Mouse (Mus musculus) embryonic facial prominence, embryonic 10.5 days (tissue): ENCODE data around the gene Tspan10. TPM values are rescaled to one million over a fixed set of nuclear protein-coding genes. Genes with fewer than 3 reads are reported as not detected.

Experiments
- DNase-seq: peaks from one replicate; pipeline ENCODE4 v3.0.0-alpha.2; 2017; ENCODE audit warnings: low spot score
- H3K27ac ChIP-seq: fragments of 300-500 bp; sonication (generic); replicated peaks from 2 replicates; pipeline ENCODE4 v1.5.1; 2016; ENCODE audit warnings: mild to moderate bottlenecking
- H3K27me3 ChIP-seq: fragments of 300-500 bp; sonication (generic); replicated peaks from 2 replicates; pipeline ENCODE4 v1.6.1; 2016; ENCODE audit warnings: low read depth, mild to moderate bottlenecking; ENCODE audit not compliant: poor library complexity, severe bottlenecking
- H3K36me3 ChIP-seq: fragments of 300-500 bp; sonication (generic); replicated peaks from 2 replicates; pipeline ENCODE4 v1.6.1; 2016; ENCODE audit warnings: mild to moderate bottlenecking, moderate library complexity
- H3K4me1 ChIP-seq: fragments of 300-500 bp; sonication (generic); 2 replicates; pipeline ENCODE4 v1.6.1; 2016
- H3K4me3 ChIP-seq: fragments of 300-500 bp; sonication (generic); 2 replicates; pipeline ENCODE4 v1.5.1; 2016; ENCODE audit warnings: mild to moderate bottlenecking, moderate library complexity
- H3K9me3 ChIP-seq: fragments of 300-500 bp; sonication (generic); 2 replicates; pipeline ENCODE4 v1.6.1; 2016; ENCODE audit warnings: mild to moderate bottlenecking
- WGBS: fragments of 180-500 bp; shearing (Covaris S2); methylation state at CpG from one replicate; pipeline ENCODE4 v1.1.7; 2016; 5-methylcytosine and 5-hydroxymethylcytosine counted together
- polyA plus RNA-seq: library from polyadenylated mRNA; unstranded; fragments of >200 nt; fragmentation: Nextera tagmentation; extraction: Ambion mirVana; gene quantifications from 2 replicates; pipeline ENCODE4 v1.2.1, GENCODE M21; 2016

Gene Tspan10
- polyA plus RNA-seq, 1 experiment from 2014 or later: 1.5 TPM

DNA sequence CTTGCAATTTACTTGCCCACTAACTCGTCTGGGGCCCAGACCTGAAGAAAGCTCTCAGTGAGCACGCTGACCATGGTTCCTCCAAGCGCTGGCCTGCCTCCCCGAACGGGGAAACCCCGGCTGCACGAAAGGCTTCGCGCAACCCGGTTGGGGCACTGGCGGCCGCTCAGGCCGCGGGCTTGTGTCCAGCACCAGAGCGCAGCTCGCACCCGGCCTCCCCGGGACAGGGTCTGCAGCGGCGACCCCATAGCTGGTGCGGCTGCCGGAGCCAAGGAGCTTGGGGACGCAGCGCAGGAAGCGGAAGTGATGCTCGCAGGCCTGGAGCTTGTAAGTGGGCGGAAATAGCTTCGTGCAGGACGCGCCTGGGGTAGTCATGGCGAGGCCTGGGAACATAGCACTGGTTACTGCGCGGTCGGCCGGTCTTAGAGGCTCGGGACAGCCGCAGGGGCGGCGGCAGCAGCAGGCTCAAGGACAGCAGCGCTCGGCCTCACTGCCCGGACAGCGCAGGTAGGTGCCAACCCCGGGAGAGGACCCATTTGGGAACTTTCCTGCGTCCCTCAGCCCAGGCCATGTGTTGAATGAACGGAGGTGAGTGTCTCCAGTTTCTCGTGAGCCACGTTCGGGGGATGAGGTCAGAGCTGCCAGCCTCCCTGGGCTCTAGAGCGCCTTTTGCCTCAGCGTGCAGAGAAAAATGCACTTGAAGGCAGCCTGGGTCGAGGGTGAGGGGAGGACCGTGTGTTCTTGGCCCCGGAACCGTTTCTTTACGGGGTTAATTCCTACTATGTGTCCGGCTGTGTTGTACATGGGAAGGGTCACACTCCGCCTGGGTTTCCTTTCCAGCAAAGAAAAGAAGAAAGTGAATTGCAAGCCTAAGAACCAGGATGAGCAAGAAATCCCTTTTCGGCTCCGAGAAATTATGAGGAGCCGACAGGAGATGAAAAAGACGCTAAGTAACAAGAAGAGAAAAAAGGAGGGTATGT lies 15.6 kb downstream of the Tspan10 start, which contains the start of the genes Oxld1 and Ccdc137:
TSS of gene Oxld1 (minus strand) at position 297 of the 980 bp plus-strand sequence.
TSS of gene Ccdc137 (plus strand) at position 344 of the 980 bp plus-strand sequence.
- WGBS: 4% methylated on average over 62 of the region's 62 CpGs
- Histone ChIP-seq H3K4me1 (peaks cover 28% of the 10 kb centered on the region), H3K36me3 (peaks cover 50% of the 10 kb centered on the region), H3K9me3 (no peaks in the 10 kb centered on the region), H3K27me3 (no peaks in the 10 kb centered on the region), H3K4me3 (peak within 1 kb of the TSS; percentile 94), H3K27ac (peak within 1 kb of the TSS; percentile 93)
- peak; percentile 90 for DNase-seq

DNA sequence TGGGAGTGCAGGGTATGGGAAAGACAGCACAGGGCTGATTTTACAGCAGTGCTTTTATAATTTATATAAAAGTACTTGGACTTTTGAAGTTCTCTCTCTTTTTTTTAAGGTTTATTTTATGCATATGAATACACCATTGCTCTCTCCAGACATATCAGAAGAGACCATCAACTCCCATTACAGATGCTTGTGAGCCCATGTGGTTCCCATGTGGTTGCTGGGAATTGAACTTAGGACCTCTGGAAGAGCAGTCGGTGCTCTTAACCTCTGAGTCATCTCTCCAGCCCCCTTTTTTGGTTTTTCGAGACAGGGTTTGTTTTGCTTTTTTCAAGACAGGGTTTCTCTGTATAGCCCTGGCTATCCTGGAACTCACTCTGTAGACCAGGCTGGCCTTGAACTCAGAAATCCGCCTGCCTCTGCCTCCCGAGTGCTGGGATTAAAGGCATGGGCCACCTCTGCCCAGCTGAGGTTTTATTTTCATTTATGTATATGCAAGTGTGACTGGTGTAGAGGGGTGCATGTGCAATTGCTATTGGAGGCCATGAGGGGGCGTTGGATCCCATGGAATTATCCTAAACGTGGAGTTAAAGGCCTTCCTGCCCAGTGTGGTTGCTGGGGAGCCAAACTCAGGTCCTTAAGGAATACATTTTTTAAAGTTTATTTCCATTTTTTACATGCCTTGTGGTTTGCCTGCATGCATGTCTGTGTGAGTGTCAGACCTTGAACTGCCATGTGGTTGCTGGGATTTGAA lies 16.6 kb downstream of the Tspan10 start:
- H3K4me1 ChIP-seq: peaks cover 28% of the 10 kb centered on the region
- H3K27ac ChIP-seq: peak overlapping the region; percentile 93
- DNase-seq: no peak
- H3K36me3 ChIP-seq: peaks cover 60% of the 10 kb centered on the region
- H3K9me3 ChIP-seq: no peaks in the 10 kb centered on the region
- no peaks in the 10 kb centered on the region for H3K27me3 ChIP-seq
- H3K4me3 ChIP-seq: peak overlapping the region; percentile 94
- WGBS: 63% methylated on average over 6 of the region's 6 CpGs

- 92% methylated on average over 2 of the region's 2 CpGs for WGBS
- no peaks in the 10 kb centered on the region for H3K27me3 ChIP-seq
- no peaks in the 10 kb centered on the region for H3K9me3 ChIP-seq
- H3K36me3 ChIP-seq: peaks cover 72% of the 10 kb centered on the region
- H3K27ac ChIP-seq: no peak overlapping the region
- peaks cover 33% of the 10 kb centered on the region for H3K4me1 ChIP-seq
- no peak for DNase-seq
- H3K4me3 ChIP-seq: no peak overlapping the region
Observed at GRCm38 (mm10) chr11:120463536-120463935, 21.1 kb downstream of the Tspan10 start.

DNA sequence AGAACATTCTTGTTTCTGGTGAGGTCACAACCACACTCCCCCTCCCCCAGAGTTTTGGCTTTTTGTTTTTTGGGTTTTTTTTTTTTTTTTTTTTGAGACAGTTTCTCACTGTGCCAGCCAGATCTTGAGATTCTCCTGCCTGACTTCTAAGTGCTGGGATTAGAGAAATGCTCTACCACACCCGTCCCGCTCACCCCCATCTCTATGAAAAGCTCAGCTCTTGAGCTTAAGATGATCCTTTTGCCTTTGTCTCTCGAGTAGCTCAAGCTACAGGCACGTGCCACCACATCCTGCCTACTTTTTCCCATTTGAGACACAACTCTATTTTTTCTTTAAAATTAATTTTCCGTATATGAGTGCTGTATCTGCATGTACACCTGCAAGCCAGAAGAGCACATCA lies 21.9 kb downstream of the Tspan10 start:
- DNase-seq: no peak
- H3K27me3 ChIP-seq: no peaks in the 10 kb centered on the region
- WGBS: 85% methylated on average over 5 of the region's 5 CpGs
- peaks cover 29% of the 10 kb centered on the region for H3K4me1 ChIP-seq
- H3K4me3 ChIP-seq: no peak overlapping the region
- no peaks in the 10 kb centered on the region for H3K9me3 ChIP-seq
- peaks cover 69% of the 10 kb centered on the region for H3K36me3 ChIP-seq
- H3K27ac ChIP-seq: no peak overlapping the region

- peaks cover 27% of the 10 kb centered on the region for H3K4me1 ChIP-seq
- whole genome bisulfite sequencing: 95% methylated on average over 4 of the region's 4 CpGs
- H3K9me3 ChIP-seq: no peaks in the 10 kb centered on the region
- peaks cover 70% of the 10 kb centered on the region for H3K36me3 ChIP-seq
- no peak overlapping the region for H3K27ac ChIP-seq
- H3K4me3 ChIP-seq: peak overlapping the region; percentile 98; the same call in 1 of the 2 replicates
- no peaks in the 10 kb centered on the region for H3K27me3 ChIP-seq
- no peak for DNase-seq
Observed at GRCm38 (mm10) chr11:120465521-120465920, 23.1 kb downstream of the Tspan10 start.

- DNase-seq: peak; percentile 98
- WGBS: under 1% methylated on average over 54 of the region's 54 CpGs
- Histone ChIP-seq H3K9me3 (no peaks in the 10 kb centered on the region), H3K4me1 (peaks cover 27% of the 10 kb centered on the region), H3K27ac (peak within 1 kb of the TSS; percentile 87), H3K36me3 (peaks cover 70% of the 10 kb centered on the region), H3K27me3 (no peaks in the 10 kb centered on the region), H3K4me3 (peak within 1 kb of the TSS; percentile 98)
Observed at GRCm38 (mm10) chr11:120467051-120467735, 24.7 kb downstream of the Tspan10 start, which contains the start of gene Arl16. Arl16 (minus strand) TSS chr11:120467607.

DNA sequence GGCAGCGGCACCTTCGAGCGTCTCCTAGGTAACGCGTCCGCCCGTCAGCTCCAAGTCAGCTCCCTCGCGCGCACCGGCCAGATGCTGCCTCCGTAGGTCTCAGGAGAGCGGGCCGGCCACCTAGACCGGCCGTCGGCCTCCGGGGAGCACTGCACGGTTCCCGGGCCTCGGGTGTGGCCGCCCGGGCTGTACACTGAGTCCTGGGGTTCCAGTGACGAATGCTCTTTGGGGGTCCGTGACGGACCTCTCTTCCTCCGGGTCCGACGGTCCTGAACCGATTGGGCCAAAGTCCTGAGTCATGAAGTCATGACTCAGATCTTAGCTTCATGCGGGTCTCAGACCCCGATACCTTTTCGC lies 25.3 kb downstream of the Tspan10 start:
- Histone ChIP-seq H3K27ac (peak overlapping the region; percentile 87), H3K27me3 (no peaks in the 10 kb centered on the region), H3K9me3 (no peaks in the 10 kb centered on the region), H3K4me3 (peak overlapping the region; percentile 98), H3K4me1 (peaks cover 27% of the 10 kb centered on the region), H3K36me3 (peaks cover 70% of the 10 kb centered on the region)
- DNase-seq: no peak
- 1% methylated on average over 33 of the region's 33 CpGs for WGBS

DNA sequence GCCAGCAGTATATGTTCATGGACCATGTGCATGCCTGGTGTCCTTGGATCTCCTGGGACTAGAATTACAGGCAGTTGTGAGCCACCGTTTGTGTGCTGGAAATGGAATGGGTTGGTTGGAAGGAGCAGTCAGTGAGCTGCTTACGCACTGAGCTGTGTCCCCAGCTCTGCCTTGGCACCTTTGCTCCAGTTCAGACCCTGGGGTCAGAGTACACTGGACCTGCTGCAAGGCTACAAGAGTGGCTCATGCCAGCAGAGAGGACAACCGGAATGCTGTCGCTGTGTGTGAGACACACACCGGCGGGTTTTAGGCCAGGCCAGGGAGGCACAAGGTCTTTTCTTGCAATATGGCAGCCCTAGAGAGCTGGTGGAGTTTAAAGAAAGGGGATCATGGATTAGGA lies 29.6 kb downstream of the Tspan10 start:
- DNase-seq: no peak
- Histone ChIP-seq H3K27me3 (no peaks in the 10 kb centered on the region), H3K4me3 (no peak overlapping the region), H3K27ac (no peak overlapping the region), H3K9me3 (no peaks in the 10 kb centered on the region), H3K4me1 (peaks cover 11% of the 10 kb centered on the region), H3K36me3 (peaks cover 79% of the 10 kb centered on the region)
- WGBS: 97% methylated on average over 6 of the region's 6 CpGs

- no peaks in the 10 kb centered on the region for H3K27me3 ChIP-seq
- 89% methylated on average over 7 of the region's 7 CpGs for WGBS
- no peaks in the 10 kb centered on the region for H3K9me3 ChIP-seq
- H3K27ac ChIP-seq: peak overlapping the region; percentile 96
- no peak for DNase-seq
- H3K36me3 ChIP-seq: peaks cover 88% of the 10 kb centered on the region
- H3K4me1 ChIP-seq: peaks cover 23% of the 10 kb centered on the region
- peak overlapping the region; percentile 100 for H3K4me3 ChIP-seq
Observed at GRCm38 (mm10) chr11:120483448-120483934, 41.0 kb downstream of the Tspan10 start.

- no peaks in the 10 kb centered on the region for H3K27me3 ChIP-seq
- DNase-seq: peak; percentile 94
- peaks cover 24% of the 10 kb centered on the region for H3K4me1 ChIP-seq
- no peaks in the 10 kb centered on the region for H3K9me3 ChIP-seq
- H3K27ac ChIP-seq: peak within 1 kb of the TSS; percentile 96
- H3K4me3 ChIP-seq: peak within 1 kb of the TSS; percentile 100
- peaks cover 88% of the 10 kb centered on the region for H3K36me3 ChIP-seq
- 1% methylated on average over 60 of the region's 60 CpGs for WGBS
Observed at GRCm38 (mm10) chr11:120484265-120484981, 42.0 kb downstream of the Tspan10 start, which contains the start of gene Mrpl12. Mrpl12 (plus strand) TSS chr11:120484613.

GRCm38 (mm10) chr11:120485251-120485650 lies 42.8 kb downstream of the Tspan10 start:
- DNase-seq: no peak
- H3K4me3 ChIP-seq: peak overlapping the region; percentile 100
- H3K9me3 ChIP-seq: no peaks in the 10 kb centered on the region
- 9% methylated on average over 10 of the region's 10 CpGs for WGBS
- peak overlapping the region; percentile 96 for H3K27ac ChIP-seq
- H3K36me3 ChIP-seq: peaks cover 88% of the 10 kb centered on the region
- no peaks in the 10 kb centered on the region for H3K27me3 ChIP-seq
- H3K4me1 ChIP-seq: peaks cover 32% of the 10 kb centered on the region
